Mouse (Mus musculus) MEL (cell line): ENCODE measurements at regions not wholly inside any gene's neighbourhood (a gene's known extent, or its start where the extent isn't known, plus 50 kb on each side); places are given as distances from the start of the nearest gene placed in this dataset.

ENCODE experiments used
- DNase-seq: peaks from one replicate; pipeline ENCODE4 v3.0.0; 2011; ENCODE audit warnings: low read depth, low spot score
- H3K27ac ChIP-seq: 2 replicates; pipeline ENCODE4 v1.5.1; 2012; ENCODE audit warnings: low read depth, mild to moderate bottlenecking, control low read depth, low read length, moderate library complexity; ENCODE audit not compliant: control insufficient read depth
- H3K27me3 ChIP-seq, 2 experiments: fragments of 150-350 bp in 1 of 2; sonication (generic) in 1 of 2; 2 replicates each; pipeline ENCODE4 v1.6.1; 2012; ENCODE audit warnings: low read length in 2 of 2, mild to moderate bottlenecking in 2 of 2, improper control_type of control experiment in 1 of 2, moderate library complexity in 1 of 2; ENCODE audit not compliant: insufficient read depth in 2 of 2, control insufficient read depth in 1 of 2
- H3K36me3 ChIP-seq, 2 experiments: 2 replicates each; pipeline ENCODE4 v1.6.1; 2012 to 2014; ENCODE audit warnings: low read length in 2 of 2, improper control_type of control experiment in 1 of 2, inconsistent platforms in 1 of 2, mild to moderate bottlenecking in 1 of 2; ENCODE audit not compliant: insufficient read depth in 2 of 2, control insufficient read depth in 1 of 2
- H3K4me1 ChIP-seq, 2 experiments: fragments of 150-350 bp in 1 of 2; sonication (generic) in 1 of 2; 2 replicates each; pipeline ENCODE4 v1.6.1; 2012; ENCODE audit warnings: low read length in 2 of 2, improper control_type of control experiment in 1 of 2, mild to moderate bottlenecking in 1 of 2; ENCODE audit not compliant: insufficient read depth in 2 of 2, control insufficient read depth in 1 of 2
- H3K4me3 ChIP-seq, 2 experiments: fragments of 150-350 bp in 1 of 2; sonication (generic) in 1 of 2; 2 replicates each; pipeline ENCODE4 v1.5.1; 2012; ENCODE audit warnings: low read depth in 2 of 2, low read length in 2 of 2, mild to moderate bottlenecking in 2 of 2, moderate library complexity in 2 of 2, control low read depth in 1 of 2, improper control_type of control experiment in 1 of 2; ENCODE audit not compliant: control insufficient read depth in 1 of 2, insufficient read depth in 1 of 2
- H3K79me2 ChIP-seq: 2 replicates; pipeline ENCODE4 v1.6.1; 2012; ENCODE audit warnings: mild to moderate bottlenecking, low read length, moderate library complexity; ENCODE audit not compliant: control insufficient read depth, poor library complexity, insufficient read depth
- H3K9ac ChIP-seq: 2 replicates; pipeline ENCODE4 v1.6.1; 2012; ENCODE audit warnings: low read depth, mild to moderate bottlenecking, control low read depth, low read length, moderate library complexity; ENCODE audit not compliant: control insufficient read depth, poor library complexity, severe bottlenecking
- H3K9me3 ChIP-seq: fragments of 150-350 bp; sonication (generic); replicated peaks from 2 replicates; pipeline ENCODE4 v1.6.1; 2012; ENCODE audit warnings: mild to moderate bottlenecking, low read length, improper control_type of control experiment, moderate library complexity; ENCODE audit not compliant: insufficient read depth
- CHD2 ChIP-seq: IDR thresholded peaks from 2 replicates; pipeline ENCODE4 v1.6.1; 2011; ENCODE audit warnings: low read length, improper control_type of control experiment
- E2F4 ChIP-seq: IDR thresholded peaks from 2 replicates; pipeline ENCODE4 v1.6.1; 2011; ENCODE audit warnings: low read depth, low read length, improper control_type of control experiment, borderline replicate concordance
- ELF1 ChIP-seq: IDR thresholded peaks from 2 replicates; pipeline ENCODE4 v1.6.1; 2014; ENCODE audit warnings: low read depth, mild to moderate bottlenecking, inconsistent platforms, low read length, improper control_type of control experiment, moderate library complexity
- EP300 ChIP-seq, 2 experiments: IDR thresholded peaks; 2 replicates each; pipeline ENCODE4 v1.6.1; 2011; ENCODE audit warnings: improper control_type of control experiment in 2 of 2, low read length in 2 of 2, low read depth in 1 of 2, mild to moderate bottlenecking in 1 of 2
- ETS1 ChIP-seq: IDR thresholded peaks from 2 replicates; pipeline ENCODE4 v1.6.1; 2012; ENCODE audit warnings: low read depth, mild to moderate bottlenecking, inconsistent platforms, low read length, improper control_type of control experiment, moderate library complexity
- JUND ChIP-seq: IDR thresholded peaks from 2 replicates; pipeline ENCODE4 v1.6.1; 2011; ENCODE audit warnings: low read depth, mild to moderate bottlenecking, improper control_type of control experiment, low read length
- MAFK ChIP-seq: IDR thresholded peaks from 2 replicates; pipeline ENCODE4 v1.6.1; 2011; ENCODE audit warnings: low read depth, mild to moderate bottlenecking, low read length, improper control_type of control experiment, borderline replicate concordance
- MAZ ChIP-seq: IDR thresholded peaks from 2 replicates; pipeline ENCODE4 v1.6.1; 2012; ENCODE audit warnings: low read depth, mild to moderate bottlenecking, inconsistent platforms, low read length, improper control_type of control experiment
- MEF2A ChIP-seq: IDR thresholded peaks from 2 replicates; pipeline ENCODE4 v1.6.1; 2014; ENCODE audit warnings: low read depth, mild to moderate bottlenecking, inconsistent platforms, low read length, improper control_type of control experiment; ENCODE audit not compliant: poor library complexity, insufficient replicate concordance, severe bottlenecking; ENCODE audit errors: extremely low read depth
- MYC ChIP-seq: IDR thresholded peaks from 2 replicates; pipeline ENCODE4 v1.6.1; 2011; ENCODE audit warnings: low read depth, mild to moderate bottlenecking, low read length, improper control_type of control experiment, moderate library complexity
- NELFE ChIP-seq: IDR thresholded peaks from 2 replicates; pipeline ENCODE4 v1.6.1; 2011; ENCODE audit warnings: low read depth, low read length, improper control_type of control experiment
- POLR2A ChIP-seq, 2 experiments: IDR thresholded peaks; 2 replicates each; pipeline ENCODE4 v1.6.1; 2011 to 2012; ENCODE audit warnings: low read length in 2 of 2, mild to moderate bottlenecking in 2 of 2, control low read depth in 1 of 2, improper control_type of control experiment in 1 of 2, low read depth in 1 of 2, moderate library complexity in 1 of 2; ENCODE audit not compliant: control insufficient read depth in 1 of 2, insufficient read depth in 1 of 2, poor library complexity in 1 of 2
- POLR2AphosphoS5 ChIP-seq: IDR thresholded peaks from 2 replicates; pipeline ENCODE4 v1.6.1; 2012; ENCODE audit warnings: low read depth, borderline replicate concordance, mild to moderate bottlenecking, inconsistent platforms, low read length, moderate library complexity, mixed read lengths
- SIN3A ChIP-seq: IDR thresholded peaks from 2 replicates; pipeline ENCODE4 v1.6.1; 2012; ENCODE audit warnings: low read length, improper control_type of control experiment, inconsistent platforms
- SMC3 ChIP-seq: IDR thresholded peaks from 2 replicates; pipeline ENCODE4 v1.6.1; 2011; ENCODE audit warnings: low read depth, low read length, improper control_type of control experiment
- TAL1 ChIP-seq: IDR thresholded peaks from 2 replicates; pipeline ENCODE4 v1.6.1; 2012; ENCODE audit warnings: mild to moderate bottlenecking, inconsistent platforms, low read length, moderate library complexity, mixed read lengths
- TBP ChIP-seq: IDR thresholded peaks from 2 replicates; pipeline ENCODE4 v1.8.0; 2011; ENCODE audit warnings: low read depth, low read length, improper control_type of control experiment
- UBTF ChIP-seq: IDR thresholded peaks from 2 replicates; pipeline ENCODE4 v1.6.1; 2012; ENCODE audit warnings: low read depth, mild to moderate bottlenecking, inconsistent platforms, low read length, improper control_type of control experiment, moderate library complexity, borderline replicate concordance; ENCODE audit not compliant: insufficient read depth

DNA sequence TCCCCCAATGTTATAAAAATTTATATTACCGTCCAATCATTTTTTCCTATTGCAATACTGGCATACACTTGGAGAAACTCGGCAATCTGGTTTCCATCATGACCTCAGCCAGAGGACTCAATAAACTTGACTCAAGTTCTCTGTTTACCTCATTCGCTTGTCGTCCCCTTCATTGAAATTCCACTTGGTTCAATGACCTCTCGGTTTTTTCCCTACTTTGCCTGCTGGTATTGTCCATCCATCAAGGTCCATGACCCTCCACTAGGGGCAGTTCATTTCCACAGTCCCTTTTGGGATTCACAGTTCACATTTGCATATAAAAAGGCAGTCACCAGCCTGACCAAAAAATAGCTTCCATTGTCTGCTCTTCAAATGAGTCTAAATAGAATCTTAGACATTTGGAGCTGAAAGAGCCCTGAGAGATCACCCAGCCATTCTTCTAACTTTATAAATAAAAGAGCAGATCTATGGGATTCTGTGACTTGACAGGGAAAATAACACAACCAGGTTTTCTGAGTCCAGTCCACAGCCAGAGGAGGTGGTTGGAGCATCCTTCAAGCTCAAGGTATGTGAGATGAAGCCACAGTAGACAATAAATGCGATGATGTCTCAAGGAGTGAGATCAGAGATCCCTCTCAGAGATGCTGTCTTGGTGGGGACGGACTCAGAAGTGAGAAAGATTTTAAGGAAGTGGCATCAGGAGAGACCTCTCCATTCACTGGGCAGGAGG is 347.4 kb upstream of the Jarid2 start:
- no peak for TF ChIP-seq MAFK
- no peak for TF ChIP-seq UBTF
- TF ChIP-seq SMC3: no peak
- TF ChIP-seq MAZ: no peak
- TF ChIP-seq SIN3A: no peak
- TF ChIP-seq EP300 (IDR thresholded peaks at IDR 0.05; ENCODE audit: low read depth in 1 of 2, low read length in 2 of 2): no peak
- TF ChIP-seq JUND: no peak
- no peak for TF ChIP-seq TBP
- no peak for TF ChIP-seq ELF1
- TF ChIP-seq MEF2A: no peak
- no peak for TF ChIP-seq POLR2A (IDR thresholded peaks at IDR 0.05; ENCODE audit: control insufficient read depth in 1 of 2, insufficient read depth in 1 of 2, low read depth in 1 of 2, low read length in 2 of 2, poor library complexity in 1 of 2)
- Histone ChIP-seq H3K4me3 (no peak overlapping the region), H3K79me2 (no peaks in the 10 kb centered on the region), H3K9me3 (no peaks in the 10 kb centered on the region), H3K36me3 (no peaks in the 10 kb centered on the region), H3K4me1 (no peaks in the 10 kb centered on the region), H3K27me3 (no peaks in the 10 kb centered on the region), H3K9ac (no peak overlapping the region), H3K27ac (no peak overlapping the region)
- no peak for DNase-seq

DNA sequence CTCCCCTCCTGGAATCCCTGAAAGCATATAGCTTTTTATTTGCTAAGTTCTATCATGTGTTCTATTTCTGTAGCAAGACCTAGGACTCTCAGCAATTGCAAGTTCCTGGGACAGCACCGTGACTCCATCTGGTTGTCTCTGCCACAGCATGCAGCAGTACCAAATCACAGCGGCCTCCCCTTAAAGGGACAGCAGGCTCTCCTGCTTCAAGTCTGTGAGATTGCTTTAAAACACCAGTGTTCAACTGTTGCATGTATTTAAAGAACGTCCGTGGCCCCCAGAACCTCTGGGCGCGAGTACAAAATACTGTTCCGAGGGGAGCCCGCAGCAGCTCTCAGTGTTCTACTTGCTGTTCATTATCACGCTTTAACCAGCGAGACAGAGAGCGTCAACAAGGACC is 346.0 kb upstream of the Jarid2 start:
- Histone ChIP-seq H3K27me3 (no peaks in the 10 kb centered on the region), H3K4me3 (no peak overlapping the region), H3K4me1 (no peaks in the 10 kb centered on the region)

More for the DNA sequence above, 346.0 kb upstream of the Jarid2 start:
- no peak for TF ChIP-seq POLR2A (IDR thresholded peaks at IDR 0.05; ENCODE audit: control insufficient read depth in 1 of 2, insufficient read depth in 1 of 2, low read depth in 1 of 2, low read length in 2 of 2, poor library complexity in 1 of 2)
- no peak for TF ChIP-seq E2F4
- TF ChIP-seq ELF1: no peak
- no peak for TF ChIP-seq ETS1
- TF ChIP-seq MYC: no peak
- TF ChIP-seq CHD2: no peak
- TF ChIP-seq TAL1: no peak
- no peak for TF ChIP-seq POLR2AphosphoS5
- no peak for TF ChIP-seq NELFE
- H3K9me3 ChIP-seq: no peaks in the 10 kb centered on the region
- H3K9ac ChIP-seq: no peak overlapping the region
- H3K79me2 ChIP-seq: no peaks in the 10 kb centered on the region
- DNase-seq: no peak
- H3K27ac ChIP-seq: no peak overlapping the region
- no peaks in the 10 kb centered on the region for H3K36me3 ChIP-seq
